Mouse (Mus musculus) heart, postnatal 36 days (tissue): Measurements from ENCODE around the gene H1foo. TPM values are rescaled to one million over a fixed set of nuclear protein-coding genes. Genes with fewer than 3 reads are reported as not detected.

Experiments used
- DNase-seq, 2 experiments: peaks; one replicate each; pipeline ENCODE4 v3.0.0; 2021 to 2022
- intact Hi-C: fragments of 180-260 bp; cut with DNase I; formaldehyde crosslinking; loops from one replicate; pipeline ENCODE4 v1.15.1; 2025
- total RNA-seq, 2 experiments: library from RNA; stranded (reverse); gene quantifications; 2 replicates each; pipeline ENCODE4 v1.2.3; 2021

Gene H1foo
- total RNA-seq, 2 experiments from 2014 or later, result not detected

DNA sequence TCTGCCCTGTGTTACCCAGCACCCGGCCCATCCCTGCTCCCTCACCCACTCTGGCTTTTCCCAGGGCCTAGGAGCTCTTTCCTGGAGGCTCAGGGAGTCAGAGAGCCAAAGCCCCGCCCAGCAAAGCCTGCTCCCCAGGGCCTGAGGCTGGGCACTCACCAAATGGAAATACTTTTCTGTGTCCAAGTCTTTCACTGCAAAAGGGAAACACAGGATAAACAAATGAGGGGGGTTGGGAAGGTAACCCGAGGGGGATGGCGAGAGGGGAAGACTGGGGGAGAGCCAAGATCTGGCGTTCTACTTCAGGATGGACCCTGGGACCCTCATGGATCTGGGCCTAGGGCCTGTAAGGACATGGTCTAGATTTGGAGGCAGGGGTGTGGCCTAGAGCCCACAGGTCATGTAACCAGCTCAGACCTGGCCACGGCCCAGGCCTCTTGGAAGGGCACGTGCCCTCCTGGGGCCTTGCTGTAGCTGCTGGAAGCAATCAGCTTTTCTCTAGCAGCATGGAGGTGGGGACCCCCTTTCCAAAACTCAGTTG, 14.5 kb downstream of the H1foo start:
- intact Hi-C loops, result loop anchor here (2.0 kb wide), 1 partner anchor 58 kb away; no protein-coding TSS in a partner anchor
- peak; percentile 89 to 91 for DNase-seq

DNA sequence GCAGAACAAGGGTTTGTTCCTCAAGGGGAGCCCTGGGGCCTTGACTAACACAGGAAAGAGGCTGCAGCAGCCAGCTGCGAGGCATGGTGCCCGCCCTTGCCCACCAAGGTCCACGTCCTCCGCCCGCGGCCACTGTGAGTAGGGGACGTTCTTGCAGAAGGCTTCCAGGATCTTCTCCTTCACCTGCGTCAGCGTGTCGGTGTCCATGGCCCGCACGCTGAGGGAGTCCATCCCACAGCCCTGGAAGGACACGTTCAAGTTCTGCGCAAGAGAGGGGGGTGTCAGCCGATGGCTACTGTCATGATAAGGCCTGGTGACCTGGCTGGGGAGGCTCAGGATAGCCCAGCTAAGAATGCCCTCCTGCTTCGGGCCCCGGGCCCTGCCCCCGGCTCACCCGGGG, 15.6 kb downstream of the H1foo start:
- intact Hi-C loops, result no loop called here
- DNase-seq, result no peak

DNA sequence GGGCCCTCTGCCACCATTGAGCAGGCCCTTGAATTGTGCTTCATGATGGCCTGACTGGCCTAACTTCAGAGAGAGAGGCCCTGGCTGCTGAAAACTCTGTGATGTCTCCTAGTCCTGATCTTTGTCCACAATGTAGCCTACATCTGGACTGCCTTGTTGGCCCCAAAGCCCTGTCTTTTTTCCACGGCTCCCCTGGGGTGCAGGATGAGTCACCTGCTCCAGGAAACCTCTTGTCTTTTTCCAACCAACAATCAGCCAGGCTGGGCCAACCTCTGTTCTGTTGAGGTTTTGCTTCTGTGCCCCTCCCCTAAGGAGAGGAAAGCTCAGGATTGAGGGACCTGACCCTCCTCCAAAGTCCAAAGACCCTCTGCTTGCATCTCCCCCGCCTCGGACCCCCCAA, 17.0 kb downstream of the H1foo start:
- DNase-seq, result no peak

GRCm38 (mm10) chr6:115962439-115963085, 17.8 kb downstream of the H1foo start:
- intact Hi-C loops, result loop anchor here (2.0 kb wide), 1 partner anchor 32 kb away; the partner anchor contains the start of gene Plxnd1
- no peak for DNase-seq

More for the DNA sequence above, 17.0 kb downstream of the H1foo start:
- intact Hi-C loops, result loop anchor here (2.0 kb wide), 1 partner anchor 33 kb away; the partner anchor contains the start of gene Plxnd1

GRCm38 (mm10) chr6:115963656-115964055, 18.9 kb downstream of the H1foo start:
- no peak for DNase-seq
- intact Hi-C loops, result loop anchor here (2.0 kb wide), 1 partner anchor 31 kb away; the partner anchor contains the start of gene Plxnd1

GRCm38 (mm10) chr6:115966227-115966966, 21.7 kb downstream of the H1foo start:
- intact Hi-C loops, result no loop called here
- DNase-seq, result no peak

GRCm38 (mm10) chr6:115967291-115967880, 22.6 kb downstream of the H1foo start:
- intact Hi-C loops, result no loop called here
- no peak for DNase-seq

DNA sequence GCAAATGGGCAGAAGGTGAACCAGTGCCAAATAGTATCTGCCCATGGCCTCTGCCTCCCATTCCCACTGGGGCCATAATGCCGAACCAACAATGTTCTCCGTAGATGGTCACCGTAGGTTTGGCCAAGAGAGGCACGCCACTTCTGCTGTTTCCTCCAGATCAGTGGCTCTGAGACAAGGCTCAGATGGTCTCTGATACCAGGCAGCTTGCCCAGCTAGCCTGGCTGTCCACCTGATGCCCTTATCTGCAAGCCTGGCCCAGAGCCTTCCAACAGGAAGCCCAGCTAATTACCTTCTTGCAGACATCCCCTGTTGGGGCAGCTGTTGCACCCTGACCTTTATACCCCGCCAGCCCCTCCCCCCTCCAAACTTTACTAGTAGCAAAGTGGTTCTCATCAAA, 23.3 kb downstream of the H1foo start:
- DNase-seq, result no peak

GRCm38 (mm10) chr6:115968700-115969099, 24.0 kb downstream of the H1foo start:
- DNase-seq, result no peak
- intact Hi-C loops, result no loop called here

More for the DNA sequence above, 23.3 kb downstream of the H1foo start:
- intact Hi-C loops, result no loop called here

DNA sequence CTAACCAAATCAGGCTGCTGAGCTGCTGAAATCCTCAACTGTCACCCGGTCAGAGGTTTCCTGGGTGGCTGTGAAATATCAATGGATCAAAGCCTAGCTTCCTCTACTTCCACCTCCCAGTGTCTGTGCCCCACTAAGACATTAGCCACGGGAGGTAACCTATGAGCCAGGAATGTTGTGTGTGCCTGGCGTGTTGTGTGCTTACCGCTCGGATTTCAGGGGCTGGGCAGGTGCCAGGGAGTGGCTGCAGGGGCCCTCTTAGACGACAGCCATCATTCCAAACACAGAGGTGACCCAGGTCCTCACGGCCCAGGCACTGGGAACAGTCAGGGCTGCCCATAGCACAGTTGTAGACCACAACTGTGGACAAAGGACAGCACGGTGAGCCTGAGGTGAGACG, 24.4 kb downstream of the H1foo start:
- intact Hi-C loops, result no loop called here

GRCm38 (mm10) chr6:115969952-115970351, 25.2 kb downstream of the H1foo start:
- no peak for DNase-seq
- intact Hi-C loops, result no loop called here

More for the DNA sequence above, 24.4 kb downstream of the H1foo start:
- no peak for DNase-seq

- DNase-seq, result no peak
- intact Hi-C loops, result no loop called here
Measured at GRCm38 (mm10) chr6:115971273-115972060, 26.7 kb downstream of the H1foo start.

DNA sequence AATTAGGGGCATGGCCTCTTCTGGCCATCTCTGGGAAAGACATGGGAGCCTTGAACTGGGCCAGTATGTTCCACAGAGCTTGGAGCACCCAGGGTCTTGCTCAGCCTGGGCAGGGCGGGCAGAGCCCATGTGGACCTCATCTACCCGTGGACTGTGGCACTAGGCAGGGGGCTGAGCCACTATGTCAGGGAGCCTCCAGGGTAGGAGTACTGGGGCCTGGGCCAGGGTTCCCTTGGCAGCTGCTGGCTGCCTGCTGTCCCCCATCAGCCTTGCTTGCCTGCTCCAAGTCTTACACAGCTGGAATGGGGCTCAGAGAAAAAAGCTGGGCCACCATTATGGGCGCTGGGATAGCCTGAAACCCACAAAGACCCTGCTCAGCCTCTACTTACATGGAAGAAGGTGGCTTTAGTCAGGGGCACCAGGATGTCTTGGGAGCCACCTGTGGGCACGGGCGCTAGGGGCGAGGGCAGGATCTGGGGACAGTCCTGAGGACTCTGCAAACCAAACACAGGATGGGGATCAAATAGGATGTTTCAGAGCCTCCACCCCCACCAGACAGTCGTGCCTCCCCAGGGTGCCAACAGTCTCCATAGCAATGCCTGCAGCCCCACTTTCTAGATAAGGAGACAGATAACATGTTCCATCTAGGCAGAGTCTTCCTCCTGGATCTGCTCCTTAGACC, 27.5 kb downstream of the H1foo start:
- intact Hi-C loops, result no loop called here
- peak in 1 of 2 experiments; percentile 45 for DNase-seq

- DNase-seq, result peak; percentile 7 to 12
- intact Hi-C loops, result no loop called here
Measured at GRCm38 (mm10) chr6:115973139-115973875, 28.6 kb downstream of the H1foo start.

- DNase-seq, result peak; percentile 13 to 14
- intact Hi-C loops, result no loop called here
Measured at GRCm38 (mm10) chr6:115973881-115974662, 29.3 kb downstream of the H1foo start.

- DNase-seq, result no peak
- intact Hi-C loops, result no loop called here
Measured at GRCm38 (mm10) chr6:115975606-115976005, 30.9 kb downstream of the H1foo start.

GRCm38 (mm10) chr6:115977810-115978209, 33.1 kb downstream of the H1foo start:
- intact Hi-C loops, result no loop called here
- no peak for DNase-seq

- intact Hi-C loops, result no loop called here
- DNase-seq, result no peak
Measured at GRCm38 (mm10) chr6:115978596-115978995, 33.9 kb downstream of the H1foo start.
